Mouse (Mus musculus): ENCODE results near the gene Prok2. TPM values are rescaled to one million over a fixed set of nuclear protein-coding genes. Genes with fewer than 3 reads are reported as not detected.

Prok2 gene
- total RNA-seq, 2 experiments from 2014 or later: not detected

Other genes starting within 250 kb of the Prok2 start
- 10 to 100 TPM; 35.8 to 46.8 TPM for gene Foxp1, start 203.7 kb downstream of the Prok2 start, total RNA-seq (2021)
- gene Eif4e3, start 59.6 kb downstream of the Prok2 start, total RNA-seq (2021): 10 to 100 TPM; 30.4 to 48.6 TPM
- gene Gm20696, start 59.6 kb downstream of the Prok2 start, total RNA-seq (2021): 1 to 10 TPM; 2.5 to 3.0 TPM
- gene Gpr27, start 33.7 kb downstream of the Prok2 start, total RNA-seq (2021): 1 to 10 TPM; 3.0 to 3.5 TPM